In the genomic region with DNA sequence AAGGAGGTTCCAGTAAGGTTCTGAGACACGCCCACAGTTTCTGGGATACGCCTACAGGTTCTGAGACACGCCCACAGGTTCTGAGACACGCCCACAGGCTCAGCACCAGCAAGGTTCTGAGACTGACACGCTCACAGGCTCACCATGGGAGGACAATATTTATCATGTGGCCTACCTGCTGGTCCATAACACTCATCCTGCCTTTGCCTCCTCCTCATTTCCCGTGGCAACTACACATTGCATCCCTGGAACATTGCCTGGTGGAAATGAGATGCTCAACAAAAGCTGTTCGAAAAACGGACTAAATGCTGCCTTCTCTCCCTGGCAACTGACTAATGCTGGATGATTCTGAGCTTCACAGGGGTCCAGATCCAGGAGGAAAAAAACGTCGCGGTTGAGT, we compare ENCODE assay signal across 13 mouse cellular contexts.
DNase-seq lines count a peak whose midpoint lies in the region; ATAC-seq and TF ChIP-seq lines count a peak whose summit lies in the region.
"Had no signal": no experiment of that assay in that cellular context is flagged by ENCODE, and none has a peak within 500 bp of the region (broad histone marks: within the 10 kb centered on the region; RNA-seq: fewer than 3 reads in every experiment).

No protein-coding gene starts in this region.

- TF ChIP-seq POLR2A in lung, adult 2 months (IDR thresholded peaks at IDR 0.05; ENCODE audit: borderline replicate concordance, extremely low read depth, low read depth, low read length): no peak

- no peak overlapping the region for H3K4me3 ChIP-seq in hindbrain, embryonic 16.5 days (ENCODE audit: low read length)
- no peak overlapping the region for H3K4me3 ChIP-seq in hindbrain, embryonic 11.5 days (ENCODE audit: low read depth, low read length)
- no peak overlapping the region for H3K4me3 ChIP-seq in lung, adult 2 months (replicated peaks; ENCODE audit: extremely low read depth, low read depth, low read length)
- H3K4me3 ChIP-seq: limb, embryonic 10.5 days; neural tube, embryonic 12.5 days; stomach, embryonic 15.5 days had no signal

- no peak overlapping the region for H3K9ac ChIP-seq in hindbrain, embryonic 16.5 days (ENCODE audit: low read depth, low read length)
- H3K9ac ChIP-seq in hindbrain, embryonic 11.5 days (ENCODE audit: low read depth, low read length): no peak overlapping the region
- H3K9ac ChIP-seq: neural tube, embryonic 12.5 days; stomach, embryonic 15.5 days had no signal

- no peaks in the 10 kb centered on the region for H3K4me1 ChIP-seq in hindbrain, embryonic 16.5 days (ENCODE audit: control insufficient read depth, insufficient read depth, low read depth, low read length)
- no peaks in the 10 kb centered on the region for H3K4me1 ChIP-seq in hindbrain, embryonic 11.5 days (replicated peaks; ENCODE audit: control insufficient read depth, insufficient read depth, low read length)
- no peaks in the 10 kb centered on the region for H3K4me1 ChIP-seq in lung, adult 2 months (ENCODE audit: control insufficient read depth, insufficient read depth, low read length)
- H3K4me1 ChIP-seq: limb, embryonic 10.5 days; neural tube, embryonic 12.5 days; stomach, embryonic 15.5 days had no signal

- no peaks in the 10 kb centered on the region for H3K36me3 ChIP-seq in hindbrain, embryonic 16.5 days (ENCODE audit: control insufficient read depth, insufficient read depth, low read length)
- H3K36me3 ChIP-seq in hindbrain, embryonic 11.5 days (ENCODE audit: control insufficient read depth, insufficient read depth, low read length): no peaks in the 10 kb centered on the region
- H3K36me3 ChIP-seq: limb, embryonic 10.5 days; neural tube, embryonic 12.5 days; stomach, embryonic 15.5 days had no signal

- no peaks in the 10 kb centered on the region for H3K27me3 ChIP-seq in hindbrain, embryonic 16.5 days (replicated peaks; ENCODE audit: control insufficient read depth, insufficient read depth, low read length)
- H3K27me3 ChIP-seq in hindbrain, embryonic 11.5 days (ENCODE audit: control insufficient read depth, insufficient read depth, low read length): no peaks in the 10 kb centered on the region
- H3K27me3 ChIP-seq: neural tube, embryonic 12.5 days; stomach, embryonic 15.5 days had no signal

- H3K27ac ChIP-seq in hindbrain, embryonic 16.5 days (ENCODE audit: low read depth, low read length): no peak overlapping the region
- H3K27ac ChIP-seq in hindbrain, embryonic 11.5 days (ENCODE audit: low read depth, low read length): no peak overlapping the region
- H3K27ac ChIP-seq: limb, embryonic 10.5 days; neural tube, embryonic 12.5 days; stomach, embryonic 15.5 days had no signal

- H3K4me2 ChIP-seq in hindbrain, embryonic 16.5 days (ENCODE audit: low read length): no peak overlapping the region
- no peak overlapping the region for H3K4me2 ChIP-seq in hindbrain, embryonic 11.5 days (replicated peaks; ENCODE audit: low read depth, low read length)
- H3K4me2 ChIP-seq: neural tube, embryonic 12.5 days; stomach, embryonic 15.5 days had no signal

- no peak for TF ChIP-seq CTCF in lung, adult 2 months (IDR thresholded peaks at IDR 0.05; ENCODE audit: insufficient read depth, low read length)

- peak; percentile 61 for ATAC-seq in hindbrain, embryonic 16.5 days
- ATAC-seq in hindbrain, embryonic 11.5 days (ENCODE audit: low FRiP score): no peak

- WGBS in hindbrain, embryonic 16.5 days: 50% methylated on average over 11 of the region's 11 CpGs
- 64% methylated on average over 11 of the region's 11 CpGs for WGBS in hindbrain, embryonic 11.5 days
- WGBS in lung, adult 2 months: 65% methylated on average over 11 of the region's 11 CpGs

- no peaks in the 10 kb centered on the region for H3K9me3 ChIP-seq in hindbrain, embryonic 16.5 days (ENCODE audit: control insufficient read depth, low read length)
- H3K9me3 ChIP-seq in hindbrain, embryonic 11.5 days (ENCODE audit: control insufficient read depth, low read length): no peaks in the 10 kb centered on the region
- H3K9me3 ChIP-seq: limb, embryonic 10.5 days; neural tube, embryonic 12.5 days; stomach, embryonic 15.5 days had no signal

- no peak for DNase-seq in hindbrain, embryonic 11.5 days (ENCODE audit: low spot score)
- DNase-seq in cerebellum, adult 9-10 months: peak; percentile 63
- peak; percentile 69 to 76 for DNase-seq in layer of hippocampus, adult 8-10 months (ENCODE audit: low spot score in 2 of 2)
- peak; percentile 25 for DNase-seq in right cerebral cortex, postnatal 14 days
- DNase-seq in urinary bladder, postnatal 14 days (ENCODE audit: low spot score): no peak
- no peak for DNase-seq in gastrocnemius, adult 18-20 months (ENCODE audit: low spot score)
- DNase-seq in lung, adult 2 months: no peak
- DNase-seq: heart, postnatal 10 days; lung, postnatal 36 days had no signal

Comparison
In these comparisons a context has a peak if more than half of its experiments do, and no peak if none do; other contexts are left out.
1. DNase-seq: peak in cerebellum, adult 9-10 months (single experiment), layer of hippocampus, adult 8-10 months (2 of 2) and right cerebral cortex, postnatal 14 days (single experiment); none in hindbrain, embryonic 11.5 days (single experiment), urinary bladder, postnatal 14 days (single experiment), gastrocnemius, adult 18-20 months (single experiment) and lung, adult 2 months (single experiment).